Mouse (Mus musculus) kidney, adult 11 months (tissue): Measurements from ENCODE around the gene Prdm10.
A peak's percentile ranks its signal among the peaks of the same experiment; 100 is the strongest.

Source experiments
- DNase-seq: peaks from one replicate; pipeline ENCODE4 v3.0.0; 2022

Prdm10 gene

GRCm38 (mm10) chr9:31305807-31306206, 25.5 kb downstream of the Prdm10 start:
- DNase-seq = no peak

GRCm38 (mm10) chr9:31307232-31307631, 26.9 kb downstream of the Prdm10 start:
- DNase-seq = no peak

GRCm38 (mm10) chr9:31309041-31309440, 28.7 kb downstream of the Prdm10 start:
- DNase-seq = no peak

- DNase-seq = no peak
These were observed 30.3 kb downstream of the Prdm10 start for GRCm38 (mm10) chr9:31310662-31311061.

GRCm38 (mm10) chr9:31313876-31314275, 33.5 kb downstream of the Prdm10 start:
- DNase-seq = no peak

- no peak for DNase-seq
These were observed 35.6 kb downstream of the Prdm10 start for GRCm38 (mm10) chr9:31315983-31316382.

- no peak for DNase-seq
These were observed 38.6 kb downstream of the Prdm10 start for GRCm38 (mm10) chr9:31318956-31319355.

- no peak for DNase-seq
These were observed 40.4 kb downstream of the Prdm10 start for GRCm38 (mm10) chr9:31320734-31321133.

- DNase-seq = no peak
These were observed 41.2 kb downstream of the Prdm10 start for GRCm38 (mm10) chr9:31321526-31321925.

GRCm38 (mm10) chr9:31322090-31322489, 41.8 kb downstream of the Prdm10 start:
- no peak for DNase-seq

GRCm38 (mm10) chr9:31330816-31331215, 50.5 kb downstream of the Prdm10 start:
- no peak for DNase-seq

- no peak for DNase-seq
These were observed 50.9 kb downstream of the Prdm10 start for GRCm38 (mm10) chr9:31331246-31331645.

- peak; percentile 6 for DNase-seq
These were observed 51.6 kb downstream of the Prdm10 start for GRCm38 (mm10) chr9:31331906-31332305.

- DNase-seq = no peak
These were observed 52.5 kb downstream of the Prdm10 start for GRCm38 (mm10) chr9:31332826-31333225.

- no peak for DNase-seq
These were observed 54.7 kb downstream of the Prdm10 start for GRCm38 (mm10) chr9:31334991-31335390.

GRCm38 (mm10) chr9:31344289-31344831, 64.0 kb downstream of the Prdm10 start:
- no peak for DNase-seq

GRCm38 (mm10) chr9:31346575-31347080, 66.3 kb downstream of the Prdm10 start:
- no peak for DNase-seq

- DNase-seq = no peak
These were observed 68.1 kb downstream of the Prdm10 start for GRCm38 (mm10) chr9:31348458-31348857.

GRCm38 (mm10) chr9:31348915-31349314, 68.6 kb downstream of the Prdm10 start:
- peak; percentile 55 for DNase-seq

GRCm38 (mm10) chr9:31352716-31353115, 72.4 kb downstream of the Prdm10 start:
- no peak for DNase-seq

GRCm38 (mm10) chr9:31353518-31353917, 73.2 kb downstream of the Prdm10 start:
- no peak for DNase-seq

- no peak for DNase-seq
These were observed 73.7 kb downstream of the Prdm10 start for GRCm38 (mm10) chr9:31354051-31354450.

- no peak for DNase-seq
These were observed 83.6 kb downstream of the Prdm10 start for GRCm38 (mm10) chr9:31363698-31364609.

GRCm38 (mm10) chr9:31365086-31365485, 84.7 kb downstream of the Prdm10 start:
- DNase-seq = peak; percentile 17
